In genomic region chr19:45460749-45461736, GRCm38 (mm10) we compare ENCODE assay signal across 8 mouse cellular contexts.
DNase-seq lines count a peak whose midpoint lies in the region; ATAC-seq lines count a peak whose summit lies in the region.

No protein-coding gene starts in this region.

- no peak overlapping the region for H3K9ac ChIP-seq in forebrain, embryonic 13.5 days

- H3K4me2 ChIP-seq in forebrain, embryonic 13.5 days = no peak overlapping the region

- H3K27ac ChIP-seq in forebrain, embryonic 13.5 days = peak overlapping the region; percentile 0; the same call in 1 of the 2 replicates
- H3K27ac ChIP-seq in forebrain, embryonic 10.5 days = no peak overlapping the region

- H3K36me3 ChIP-seq in forebrain, embryonic 13.5 days (ENCODE audit: poor library complexity, severe bottlenecking) = no peaks in the 10 kb centered on the region
- no peaks in the 10 kb centered on the region for H3K36me3 ChIP-seq in forebrain, embryonic 10.5 days (replicated peaks)

- H3K9me3 ChIP-seq in forebrain, embryonic 13.5 days (replicated peaks) = no peaks in the 10 kb centered on the region
- H3K9me3 ChIP-seq in forebrain, embryonic 10.5 days = no peaks in the 10 kb centered on the region

- no peak overlapping the region for H3K4me3 ChIP-seq in forebrain, embryonic 13.5 days
- H3K4me3 ChIP-seq in forebrain, embryonic 10.5 days = no peak overlapping the region

- ATAC-seq in forebrain, embryonic 13.5 days = no peak; the same call in 1 of the 2 replicates

- 29% methylated on average over 10 of the region's 10 CpGs for WGBS in forebrain, embryonic 13.5 days
- WGBS in forebrain, embryonic 10.5 days = 46% methylated on average over 10 of the region's 10 CpGs

- H3K4me1 ChIP-seq in forebrain, embryonic 13.5 days = peaks cover 26% of the 10 kb centered on the region
- peaks cover 29% of the 10 kb centered on the region for H3K4me1 ChIP-seq in forebrain, embryonic 10.5 days

- DNase-seq in forebrain, embryonic 10.5 days (ENCODE audit: extremely low spot score, low spot score) = no peak
- peak; percentile 75 for DNase-seq in 416B (ENCODE audit: low read depth)
- peak; percentile 29 for DNase-seq in c-Kit-positive CD71-negative TER-119-negative erythroid progenitor cells, embryonic 14.5 days (ENCODE audit: low read depth)
- peak; percentile 17 for DNase-seq in lung, postnatal 14 days
- DNase-seq in spleen, adult 12 weeks (ENCODE audit: low spot score) = no peak
- DNase-seq in ovary, postnatal 10 days (ENCODE audit: low spot score) = no peak
- no peak for DNase-seq in layer of hippocampus, adult 8-10 months (ENCODE audit: low spot score in 2 of 2)

- peaks cover 29% of the 10 kb centered on the region for H3K27me3 ChIP-seq in forebrain, embryonic 13.5 days
- peaks cover 98% of the 10 kb centered on the region for H3K27me3 ChIP-seq in forebrain, embryonic 10.5 days (ENCODE audit: poor library complexity, severe bottlenecking)

Comparison
In these comparisons a context has a peak if more than half of its experiments do, and no peak if none do; other contexts are left out.
1. DNase-seq: peak in 416B (single experiment), c-Kit-positive CD71-negative TER-119-negative erythroid progenitor cells, embryonic 14.5 days (single experiment) and lung, postnatal 14 days (single experiment); none in forebrain, embryonic 10.5 days (single experiment), spleen, adult 12 weeks (single experiment), ovary, postnatal 10 days (single experiment) and layer of hippocampus, adult 8-10 months (0 of 2).